Mouse (Mus musculus) lung, adult 2 months (tissue): ENCODE results near the gene Cdc42se2. TPM values are rescaled to one million over a fixed set of nuclear protein-coding genes. Genes with fewer than 3 reads are reported as not detected.

ENCODE experiments used
- DNase-seq: peaks from one replicate; pipeline ENCODE4 v3.0.0; 2022
- H3K4me1 ChIP-seq: fragments of 200-500 bp; 2 replicates; pipeline ENCODE4 v1.6.1; 2011; ENCODE audit warnings: low read length; ENCODE audit not compliant: control insufficient read depth, insufficient read depth
- H3K4me3 ChIP-seq: fragments of 200-500 bp; replicated peaks from 2 replicates; pipeline ENCODE3; 2011; ENCODE audit warnings: low read depth, mild to moderate bottlenecking, control low read depth, low read length; ENCODE audit errors: extremely low read depth
- CTCF ChIP-seq: fragments of 200-500 bp; IDR thresholded peaks from 2 replicates; pipeline ENCODE4 v1.5.1; 2011; ENCODE audit warnings: mild to moderate bottlenecking, low read length, control low read depth; ENCODE audit not compliant: insufficient read depth
- POLR2A ChIP-seq: fragments of 200-500 bp; IDR thresholded peaks from 2 replicates; pipeline ENCODE4 v1.6.1; 2011; ENCODE audit warnings: low read depth, mild to moderate bottlenecking, control low read depth, low read length, borderline replicate concordance; ENCODE audit errors: extremely low read depth
- WGBS: fragments of 180-500 bp; shearing (Covaris S2); methylation state at CpG from one replicate; pipeline ENCODE4 v1.1.7; 2018; 5-methylcytosine and 5-hydroxymethylcytosine counted together
- polyA plus RNA-seq: library from polyadenylated mRNA; depleted of rRNA; stranded (reverse); fragments of >200 nt; gene quantifications from 2 replicates; pipeline ENCODE4 v1.2.3, GENCODE M21; 2012

Gene Cdc42se2
- polyA plus RNA-seq, 1 experiment = 67.7 TPM

DNA sequence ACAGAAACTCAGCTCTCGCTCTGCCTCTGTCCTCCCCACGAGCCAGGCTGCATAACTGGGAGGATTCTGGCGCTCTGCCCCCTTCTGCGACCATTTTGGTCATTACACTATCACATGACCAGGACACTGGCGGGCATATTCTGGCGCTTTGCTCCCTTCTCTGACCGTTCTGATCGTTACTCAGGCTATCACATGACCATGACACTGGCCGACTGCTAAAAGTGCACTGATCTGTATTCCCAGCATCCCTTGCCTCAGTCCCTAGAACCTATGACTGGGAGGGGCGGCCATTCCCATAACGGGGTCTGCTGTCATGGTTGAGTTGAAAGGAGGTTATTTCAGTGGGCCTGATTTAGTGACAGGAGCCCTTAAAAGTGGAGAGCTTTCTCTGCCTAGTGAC is 9.1 kb upstream of the Cdc42se2 start:
- no peaks in the 10 kb centered on the region for H3K4me1 ChIP-seq
- 85% methylated on average over 11 of the region's 11 CpGs for WGBS
- no peak for DNase-seq
- no peak overlapping the region for H3K4me3 ChIP-seq
- no peak for TF ChIP-seq POLR2A
- TF ChIP-seq CTCF = no peak

DNA sequence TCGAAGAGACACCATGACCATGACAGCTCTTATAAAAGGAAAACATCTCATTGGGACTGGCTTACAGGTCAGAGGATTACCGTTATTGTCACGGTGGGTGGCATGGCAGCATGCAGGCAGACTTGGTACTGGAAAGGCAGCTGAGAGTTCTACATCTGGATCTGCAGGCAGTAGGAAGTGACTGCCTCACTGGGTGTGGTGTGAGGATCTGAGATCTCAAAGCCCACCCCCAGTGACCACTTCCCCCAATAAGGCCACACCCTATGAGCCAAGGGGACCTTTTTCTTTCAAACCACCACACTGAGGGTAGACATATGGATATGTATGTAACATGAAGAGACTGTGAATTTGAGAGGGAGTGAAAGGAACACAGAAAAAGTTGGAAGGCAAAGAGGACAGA is 7.2 kb upstream of the Cdc42se2 start:
- 95% methylated on average over 3 of the region's 3 CpGs for WGBS
- TF ChIP-seq POLR2A = no peak
- no peak for TF ChIP-seq CTCF
- no peak for DNase-seq
- no peak overlapping the region for H3K4me3 ChIP-seq
- H3K4me1 ChIP-seq = no peaks in the 10 kb centered on the region

DNA sequence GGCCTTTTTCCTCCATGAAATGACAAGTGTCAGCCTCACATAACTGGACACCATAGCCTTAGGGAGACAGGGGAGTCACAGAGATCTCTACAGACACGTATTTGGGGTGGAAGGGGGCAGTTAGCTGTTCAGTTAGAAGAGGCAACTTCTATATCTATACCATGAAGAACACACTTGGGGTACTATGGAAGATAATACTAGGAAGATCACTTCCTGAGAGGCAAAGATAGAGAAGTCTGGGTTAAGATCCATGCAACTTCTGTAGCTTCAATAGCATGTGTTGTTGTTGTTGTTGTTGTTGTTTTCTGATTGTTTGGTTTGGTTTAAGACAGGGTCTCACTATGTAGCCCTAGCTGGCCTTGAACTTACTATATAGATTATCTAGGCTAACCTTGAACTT is 5.7 kb upstream of the Cdc42se2 start:
- TF ChIP-seq POLR2A (no peak), CTCF (no peak)
- Histone ChIP-seq H3K4me1 (no peaks in the 10 kb centered on the region), H3K4me3 (no peak overlapping the region)
- no peak for DNase-seq
- 70% methylated on average over 1 of the region's 1 CpGs for WGBS

DNA sequence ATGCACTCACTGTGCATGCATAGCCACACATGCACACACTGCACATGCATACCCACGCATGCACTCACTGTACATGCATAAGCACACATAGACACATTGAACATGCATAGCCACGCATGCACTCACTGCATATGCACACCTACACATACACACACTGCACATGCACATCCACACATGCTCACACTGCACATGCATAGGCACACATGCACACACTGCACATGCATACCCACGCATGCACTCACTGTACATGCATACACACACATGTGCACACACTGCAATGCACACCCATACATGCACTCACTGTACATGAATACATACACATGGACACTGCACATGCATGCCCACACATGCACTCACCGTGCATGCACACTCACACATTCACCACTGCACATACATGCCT is 4.0 kb upstream of the Cdc42se2 start:
- TF ChIP-seq POLR2A (no peak), CTCF (no peak)
- WGBS = 99% methylated on average over 4 of the region's 4 CpGs

DNA sequence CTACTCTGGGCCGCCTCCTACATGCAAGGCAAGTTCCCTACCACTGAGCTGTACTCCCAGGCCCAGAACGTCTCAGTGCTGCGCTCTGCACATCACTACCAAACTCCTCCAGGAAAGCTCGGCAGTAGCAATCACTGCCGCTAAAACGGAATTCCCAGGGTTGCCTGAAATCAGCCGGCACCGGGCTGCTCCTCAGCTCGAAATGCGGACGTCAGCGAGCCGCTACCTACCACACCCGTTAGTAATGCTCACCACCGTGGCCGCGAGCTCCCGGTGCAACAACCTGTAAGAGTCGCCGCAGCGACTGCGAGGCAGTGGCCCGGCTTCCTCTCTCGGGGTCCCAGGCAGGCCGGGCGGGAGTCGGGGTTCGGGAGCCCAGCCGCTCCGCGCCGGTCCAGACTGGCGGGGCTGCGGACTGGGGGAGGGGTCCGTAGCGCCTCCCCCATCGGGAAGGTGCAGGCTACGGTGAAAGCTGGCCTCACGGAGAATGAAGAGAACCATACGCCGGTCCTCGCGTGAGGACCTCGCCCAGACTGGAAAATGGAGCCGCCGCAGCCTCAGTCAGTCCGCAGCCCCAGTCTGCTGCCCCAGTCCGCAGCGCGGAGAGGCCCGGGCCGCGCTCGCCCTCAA is 502 bp downstream of the Cdc42se2 start:
- Histone ChIP-seq H3K4me1 (peaks cover 12% of the 10 kb centered on the region), H3K4me3 (peak overlapping the region; percentile 81)
- peak; percentile 74 for DNase-seq
- WGBS = under 1% methylated on average over 54 of the region's 54 CpGs
- TF ChIP-seq CTCF (no peak), POLR2A (no peak)

More for the DNA sequence above, 4.0 kb upstream of the Cdc42se2 start:
- H3K4me1 ChIP-seq = no peaks in the 10 kb centered on the region
- H3K4me3 ChIP-seq = no peak overlapping the region
- no peak for DNase-seq

DNA sequence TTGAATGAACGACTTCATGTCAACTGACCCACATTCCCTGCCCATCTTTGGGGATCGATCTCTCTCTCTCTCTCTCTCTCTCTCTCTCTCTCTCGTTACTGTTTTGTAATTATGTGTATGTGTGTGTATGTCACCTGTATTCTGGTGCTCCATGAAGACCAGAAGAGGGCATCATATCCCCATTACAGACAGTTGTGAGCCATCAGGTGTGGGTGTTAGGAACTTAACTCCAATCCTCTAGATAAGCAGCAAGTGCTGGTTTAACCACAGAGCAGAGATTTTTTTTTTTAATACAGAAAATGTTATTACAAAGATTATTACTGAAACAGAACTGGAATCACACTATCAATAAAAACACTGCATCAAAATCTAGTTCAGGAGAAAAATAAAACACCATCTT is 1.9 kb downstream of the Cdc42se2 start:
- DNase-seq = no peak
- Histone ChIP-seq H3K4me3 (no peak overlapping the region), H3K4me1 (peaks cover 12% of the 10 kb centered on the region)
- no peak for TF ChIP-seq POLR2A
- TF ChIP-seq CTCF = no peak
- 80% methylated on average over 3 of the region's 3 CpGs for WGBS

DNA sequence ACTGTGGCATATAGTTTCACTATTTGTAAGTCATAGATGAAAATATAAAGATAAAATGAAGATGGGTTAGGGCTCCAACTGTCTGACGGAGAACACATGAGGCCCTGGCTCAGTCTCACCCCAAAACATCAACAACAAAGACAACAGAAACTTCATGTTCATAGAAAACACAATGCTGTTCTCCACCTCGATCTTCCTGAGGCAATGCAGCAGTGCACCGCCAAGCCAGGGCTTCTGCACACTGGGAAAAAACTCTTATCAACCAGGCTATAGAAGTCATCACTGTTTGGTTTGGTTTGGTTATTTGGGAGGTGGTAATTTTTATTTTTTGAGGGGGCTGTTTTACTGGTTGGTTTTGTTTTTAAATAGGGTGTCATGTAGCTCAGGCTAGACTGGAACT is 3.0 kb downstream of the Cdc42se2 start:
- Histone ChIP-seq H3K4me1 (peaks cover 12% of the 10 kb centered on the region), H3K4me3 (no peak overlapping the region)
- 81% methylated on average over 3 of the region's 3 CpGs for WGBS
- DNase-seq = no peak
- no peak for TF ChIP-seq POLR2A
- no peak for TF ChIP-seq CTCF

DNA sequence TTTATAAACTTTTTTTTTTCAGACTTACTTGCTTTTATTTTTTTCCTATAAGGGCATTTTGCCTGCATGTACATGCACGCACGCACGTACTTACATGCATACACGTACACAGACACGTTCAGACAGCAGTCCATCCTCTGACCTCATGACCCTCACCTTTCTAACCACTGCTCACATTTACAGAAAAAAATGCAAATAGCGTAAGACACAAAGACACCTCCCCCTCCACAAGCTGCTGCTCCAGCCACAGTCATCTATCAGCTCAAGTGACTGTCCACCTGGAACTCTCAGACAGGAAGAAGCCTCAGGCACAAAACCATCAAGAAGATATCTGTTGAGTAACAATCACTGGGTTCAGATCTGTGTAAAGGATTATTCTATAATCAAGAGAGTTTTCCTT is 5.2 kb downstream of the Cdc42se2 start:
- Histone ChIP-seq H3K4me3 (no peak overlapping the region), H3K4me1 (peaks cover 20% of the 10 kb centered on the region)
- TF ChIP-seq POLR2A (no peak), CTCF (no peak)
- no peak for DNase-seq
- 82% methylated on average over 6 of the region's 6 CpGs for WGBS

DNA sequence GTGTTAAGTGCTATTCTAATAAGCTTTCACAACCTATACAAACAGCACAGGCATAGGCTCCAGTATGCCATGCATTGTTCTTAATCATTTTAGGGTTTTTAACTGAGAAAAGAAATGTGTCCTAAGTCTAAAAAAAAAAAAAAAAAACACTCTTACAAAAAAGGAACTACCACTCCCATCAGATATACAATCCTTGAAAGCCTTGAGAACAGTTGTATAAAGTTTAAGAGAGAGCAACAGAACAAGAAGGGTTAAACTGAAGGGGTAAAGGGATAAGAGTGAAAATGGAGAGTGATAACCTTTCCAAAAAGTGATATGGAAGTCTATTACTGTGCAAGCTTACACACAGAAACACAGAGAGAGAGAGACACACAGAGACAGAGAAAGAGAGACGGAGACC is 7.5 kb downstream of the Cdc42se2 start:
- Histone ChIP-seq H3K4me3 (no peak overlapping the region), H3K4me1 (peaks cover 27% of the 10 kb centered on the region)
- TF ChIP-seq CTCF (no peak), POLR2A (no peak)
- WGBS = 85% methylated on average over 1 of the region's 1 CpGs
- DNase-seq = no peak

DNA sequence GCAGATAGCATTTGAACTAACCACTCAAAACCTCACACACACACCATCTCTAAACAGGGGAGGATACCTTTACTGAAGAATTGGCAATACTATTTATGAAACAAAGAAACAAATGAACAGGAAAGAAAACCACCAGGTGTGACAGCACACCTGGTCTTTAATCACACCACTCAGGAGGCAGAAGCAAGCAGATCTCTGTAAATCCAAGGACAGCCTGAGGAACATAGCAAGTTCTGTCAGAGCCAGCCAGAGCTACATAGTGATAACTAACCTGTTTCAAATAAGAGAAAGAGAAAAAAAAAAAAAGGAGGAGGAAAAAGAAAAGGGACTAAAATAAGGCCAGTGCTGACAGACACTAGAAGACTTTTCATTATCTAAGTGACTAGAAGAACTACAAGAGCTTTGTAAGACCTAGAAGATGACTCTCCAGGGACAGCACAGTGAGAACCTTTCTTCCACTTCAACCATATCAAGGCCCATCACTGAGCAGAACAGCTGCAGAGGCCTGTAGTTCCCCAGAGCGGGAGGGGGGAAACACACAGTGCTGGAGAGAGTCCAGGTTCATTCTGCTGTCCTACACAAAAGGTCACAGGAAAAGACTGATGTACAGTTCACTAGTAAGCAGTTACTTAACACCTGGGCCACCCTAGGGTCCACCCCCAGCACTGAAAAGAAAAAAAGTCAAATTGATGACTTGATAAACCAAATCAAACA is 9.2 kb downstream of the Cdc42se2 start:
- Histone ChIP-seq H3K4me1 (peaks cover 27% of the 10 kb centered on the region), H3K4me3 (no peak overlapping the region)
- TF ChIP-seq CTCF (no peak), POLR2A (no peak)
- 22% methylated on average over 1 of the region's 1 CpGs for WGBS
- DNase-seq = no peak
